Mouse (Mus musculus): ENCODE data around the gene Olfr1030. TPM values are rescaled to one million over a fixed set of nuclear protein-coding genes. Genes with fewer than 3 reads are reported as not detected.
"Not testable (repeated sequence)": the region's sequence is repeated elsewhere in the genome, so short reads cannot be mapped to it uniquely, and the experiment has no call there.

The Olfr1030 gene
- total RNA-seq (2014; rRNA removed) (under 0.01 TPM in 1 of 2 replicates, not detected in the other), polyA plus RNA-seq (2012; rRNA removed) (0.02 TPM in 1 of 2 replicates, not detected in the other)

GRCm38 (mm10) chr2:85978976-85979375 is at the start of gene Olfr1030:
TSS of gene Olfr1030 (plus strand) at chr2:85979276.
- Histone ChIP-seq H3K27me3 (ENCODE audit: control insufficient read depth, insufficient read depth, low read length) (no peaks in the 10 kb centered on the region), H3K4me3 (ENCODE audit: insufficient read depth, low read depth, low read length) (no peak within 1 kb of the TSS), H3K27ac (replicated peaks; ENCODE audit: insufficient read depth, low read depth, low read length) (no peak within 1 kb of the TSS), H3K4me1 (ENCODE audit: control insufficient read depth, insufficient read depth, low read length) (no peaks in the 10 kb centered on the region; the same call in 1 of the 2 replicates), H3K36me3 (ENCODE audit: control insufficient read depth, insufficient read depth, low read length) (no peaks in the 10 kb centered on the region), H3K9ac (ENCODE audit: low read depth, low read length) (no peak within 1 kb of the TSS), H3K79me2 (ENCODE audit: control insufficient read depth, insufficient read depth, low read length) (no peaks in the 10 kb centered on the region)
- WGBS: 54% methylated on average over 1 of the region's 1 CpGs
- no peak for TF ChIP-seq POLR2A (IDR thresholded peaks at IDR 0.05; ENCODE audit: extremely low read depth, insufficient read depth, low read length)
- no peak for TF ChIP-seq CTCF (IDR thresholded peaks at IDR 0.05; ENCODE audit: low read depth, low read length)
- DNase-seq (ENCODE audit: extremely low read depth, low read depth, low spot score): no peak

GRCm38 (mm10) chr2:85950137-85950536 is 28.9 kb upstream of the Olfr1030 start, which contains the start of gene Olfr1028:
TSS of gene Olfr1028 (plus strand) at chr2:85950437.
- H3K9ac ChIP-seq (ENCODE audit: low read depth, low read length): no peak within 1 kb of the TSS
- no peaks in the 10 kb centered on the region for H3K79me2 ChIP-seq (ENCODE audit: control insufficient read depth, insufficient read depth, low read length)
- no peak within 1 kb of the TSS for H3K27ac ChIP-seq (replicated peaks; ENCODE audit: insufficient read depth, low read depth, low read length)
- 85% methylated on average over 1 of the region's 1 CpGs for WGBS
- no peaks in the 10 kb centered on the region for H3K4me1 ChIP-seq (ENCODE audit: control insufficient read depth, insufficient read depth, low read length)
- no peak within 1 kb of the TSS for H3K4me3 ChIP-seq (ENCODE audit: insufficient read depth, low read depth, low read length)
- H3K36me3 ChIP-seq (ENCODE audit: control insufficient read depth, insufficient read depth, low read length): no peaks in the 10 kb centered on the region
- TF ChIP-seq POLR2A (IDR thresholded peaks at IDR 0.05; ENCODE audit: extremely low read depth, insufficient read depth, low read length) (no peak), CTCF (IDR thresholded peaks at IDR 0.05; ENCODE audit: low read depth, low read length) (no peak)
- no peaks in the 10 kb centered on the region for H3K27me3 ChIP-seq (ENCODE audit: control insufficient read depth, insufficient read depth, low read length)
- DNase-seq (ENCODE audit: extremely low read depth, low read depth, low spot score): no peak

GRCm38 (mm10) chr2:85973595-85973994 is 5.5 kb upstream of the Olfr1030 start, which contains the start of gene Olfr1029:
TSS of gene Olfr1029 (plus strand) at chr2:85973895.
- no peak for DNase-seq (ENCODE audit: extremely low read depth, low read depth, low spot score)
- Histone ChIP-seq H3K4me1 (ENCODE audit: control insufficient read depth, insufficient read depth, low read length) (no peaks in the 10 kb centered on the region), H3K79me2 (ENCODE audit: control insufficient read depth, insufficient read depth, low read length) (no peaks in the 10 kb centered on the region), H3K36me3 (ENCODE audit: control insufficient read depth, insufficient read depth, low read length) (no peaks in the 10 kb centered on the region), H3K27ac (replicated peaks; ENCODE audit: insufficient read depth, low read depth, low read length) (no peak within 1 kb of the TSS), H3K27me3 (ENCODE audit: control insufficient read depth, insufficient read depth, low read length) (no peaks in the 10 kb centered on the region), H3K9ac (ENCODE audit: low read depth, low read length) (no peak within 1 kb of the TSS), H3K4me3 (ENCODE audit: insufficient read depth, low read depth, low read length) (no peak within 1 kb of the TSS)
- TF ChIP-seq POLR2A (IDR thresholded peaks at IDR 0.05; ENCODE audit: extremely low read depth, insufficient read depth, low read length): no peak
- TF ChIP-seq CTCF (IDR thresholded peaks at IDR 0.05; ENCODE audit: low read depth, low read length): no peak
- 90% methylated on average over 2 of the region's 2 CpGs for WGBS

- Histone ChIP-seq H3K4me3 (ENCODE audit: insufficient read depth, low read depth, low read length) (no peak within 1 kb of the TSS), H3K4me1 (ENCODE audit: control insufficient read depth, insufficient read depth, low read length) (no peaks in the 10 kb centered on the region), H3K9ac (ENCODE audit: low read depth, low read length) (no peak within 1 kb of the TSS), H3K27ac (replicated peaks; ENCODE audit: insufficient read depth, low read depth, low read length) (no peak within 1 kb of the TSS), H3K36me3 (ENCODE audit: control insufficient read depth, insufficient read depth, low read length) (no peaks in the 10 kb centered on the region), H3K27me3 (ENCODE audit: control insufficient read depth, insufficient read depth, low read length) (no peaks in the 10 kb centered on the region), H3K79me2 (ENCODE audit: control insufficient read depth, insufficient read depth, low read length) (no peaks in the 10 kb centered on the region)
- no peak for DNase-seq (ENCODE audit: extremely low read depth, low read depth, low spot score)
- 43% methylated on average over 3 of the region's 3 CpGs for WGBS
- TF ChIP-seq CTCF (IDR thresholded peaks at IDR 0.05; ENCODE audit: low read depth, low read length) (no peak), POLR2A (IDR thresholded peaks at IDR 0.05; ENCODE audit: extremely low read depth, insufficient read depth, low read length) (no peak)
Observed at GRCm38 (mm10) chr2:85990004-85990403, 10.9 kb downstream of the Olfr1030 start, which contains the start of gene Olfr1031. TSS of gene Olfr1031 (plus strand) at chr2:85990304.

- no peak for DNase-seq (ENCODE audit: extremely low read depth, low read depth, low spot score)
- no peak for TF ChIP-seq CTCF (IDR thresholded peaks at IDR 0.05; ENCODE audit: low read depth, low read length)
- no peak for TF ChIP-seq POLR2A (IDR thresholded peaks at IDR 0.05; ENCODE audit: extremely low read depth, insufficient read depth, low read length)
- Histone ChIP-seq H3K36me3 (ENCODE audit: control insufficient read depth, insufficient read depth, low read length) (no peaks in the 10 kb centered on the region), H3K9ac (ENCODE audit: low read depth, low read length) (no peak within 1 kb of the TSS), H3K27me3 (ENCODE audit: control insufficient read depth, insufficient read depth, low read length) (no peaks in the 10 kb centered on the region), H3K27ac (replicated peaks; ENCODE audit: insufficient read depth, low read depth, low read length) (no peak within 1 kb of the TSS), H3K4me3 (ENCODE audit: insufficient read depth, low read depth, low read length) (no peak within 1 kb of the TSS), H3K79me2 (ENCODE audit: control insufficient read depth, insufficient read depth, low read length) (no peaks in the 10 kb centered on the region), H3K4me1 (ENCODE audit: control insufficient read depth, insufficient read depth, low read length) (no peaks in the 10 kb centered on the region)
- 86% methylated on average over 7 of the region's 7 CpGs for WGBS
Observed at GRCm38 (mm10) chr2:86005240-86005639, 26.2 kb downstream of the Olfr1030 start, which contains the start of gene Olfr1032. TSS of gene Olfr1032 (plus strand) at chr2:86005540.

GRCm38 (mm10) chr2:86020406-86020805 is 41.3 kb downstream of the Olfr1030 start, which contains the start of gene Olfr1033:
TSS of gene Olfr1033 (plus strand) at chr2:86020633.
- DNase-seq (ENCODE audit: extremely low read depth, low read depth, low spot score): peak; percentile 62
- H3K9ac ChIP-seq (ENCODE audit: low read depth, low read length): peak within 1 kb of the TSS; percentile 42
- not testable (repeated sequence) for H3K4me1 ChIP-seq (ENCODE audit: control insufficient read depth, insufficient read depth, low read length); H3K36me3 ChIP-seq (ENCODE audit: control insufficient read depth, insufficient read depth, low read length); H3K27me3 ChIP-seq (ENCODE audit: control insufficient read depth, insufficient read depth, low read length); H3K79me2 ChIP-seq (ENCODE audit: control insufficient read depth, insufficient read depth, low read length)
- H3K27ac ChIP-seq (replicated peaks; ENCODE audit: insufficient read depth, low read depth, low read length): peak within 1 kb of the TSS; percentile 96
- WGBS: 2% methylated on average over 11 of the region's 11 CpGs
- peak within 1 kb of the TSS; percentile 55 for H3K4me3 ChIP-seq (ENCODE audit: insufficient read depth, low read depth, low read length)

- DNase-seq (ENCODE audit: extremely low read depth, low read depth, low spot score); H3K27me3 ChIP-seq (ENCODE audit: control insufficient read depth, insufficient read depth, low read length); H3K79me2 ChIP-seq (ENCODE audit: control insufficient read depth, insufficient read depth, low read length); H3K27ac ChIP-seq (replicated peaks; ENCODE audit: insufficient read depth, low read depth, low read length); H3K36me3 ChIP-seq (ENCODE audit: control insufficient read depth, insufficient read depth, low read length); H3K9ac ChIP-seq (ENCODE audit: low read depth, low read length); H3K4me1 ChIP-seq (ENCODE audit: control insufficient read depth, insufficient read depth, low read length); H3K4me3 ChIP-seq (ENCODE audit: insufficient read depth, low read depth, low read length): not testable (repeated sequence)
- 22% methylated on average over 6 of the region's 9 CpGs for WGBS
Observed at GRCm38 (mm10) chr2:86021518-86021917, 42.4 kb downstream of the Olfr1030 start.
